Mouse (Mus musculus): ENCODE data around the gene Idh3g. TPM values are rescaled to one million over a fixed set of nuclear protein-coding genes. Genes with fewer than 3 reads are reported as not detected.

Idh3g gene
- polyA plus RNA-seq, 1 experiment from 2014 or later: 268 TPM

DNA sequence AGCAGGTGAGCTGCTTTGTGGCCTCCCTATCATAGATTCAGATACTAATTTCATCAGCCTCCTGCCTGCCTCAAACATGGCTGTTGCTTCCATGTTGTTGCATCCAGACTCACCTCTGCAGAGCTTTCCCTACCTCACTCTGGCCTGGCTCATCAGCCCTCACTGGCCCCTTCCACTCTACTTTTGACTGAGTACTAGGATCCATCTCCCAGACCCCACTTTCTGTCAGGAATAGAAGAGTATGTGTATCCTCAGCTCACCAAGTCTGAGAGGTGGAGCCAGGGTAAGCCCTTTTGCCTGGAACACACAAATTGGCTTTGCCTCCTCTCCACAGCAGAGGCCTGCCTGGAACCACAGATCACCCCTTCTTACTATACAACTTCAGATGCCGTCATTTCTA lies 1.8 kb upstream of the Idh3g start:
- no peak overlapping the region for H3K9ac ChIP-seq
- no peak overlapping the region for H3K27ac ChIP-seq (replicated peaks)
- H3K36me3 ChIP-seq: peaks cover 4% of the 10 kb centered on the region; the same call in 1 of the 2 replicates
- no peak for ATAC-seq (ENCODE audit: low FRiP score, low read depth)
- no peaks in the 10 kb centered on the region for H3K27me3 ChIP-seq
- H3K4me2 ChIP-seq: peak overlapping the region; percentile 59; the same call in 1 of the 2 replicates
- peaks cover 26% of the 10 kb centered on the region for H3K4me1 ChIP-seq (replicated peaks)
- H3K4me3 ChIP-seq: no peak overlapping the region
- H3K9me3 ChIP-seq: no peaks in the 10 kb centered on the region
- 97% methylated on average over 1 of the region's 1 CpGs for WGBS

GRCm38 (mm10) chrX:73787225-73787558 lies 495 bp upstream of the Idh3g start:
- peaks cover 4% of the 10 kb centered on the region; the same call in 1 of the 2 replicates for H3K36me3 ChIP-seq
- H3K27ac ChIP-seq (replicated peaks): peak overlapping the region; percentile 87
- H3K4me2 ChIP-seq: peak overlapping the region; percentile 59
- H3K9me3 ChIP-seq: no peaks in the 10 kb centered on the region
- H3K9ac ChIP-seq: peak overlapping the region; percentile 78
- peak; percentile 43; the same call in 1 of the 2 replicates for ATAC-seq (ENCODE audit: low FRiP score, low read depth)
- H3K4me1 ChIP-seq (replicated peaks): peaks cover 26% of the 10 kb centered on the region
- 23% methylated on average over 21 of the region's 22 CpGs for WGBS
- no peaks in the 10 kb centered on the region for H3K27me3 ChIP-seq
- H3K4me3 ChIP-seq: peak overlapping the region; percentile 64

DNA sequence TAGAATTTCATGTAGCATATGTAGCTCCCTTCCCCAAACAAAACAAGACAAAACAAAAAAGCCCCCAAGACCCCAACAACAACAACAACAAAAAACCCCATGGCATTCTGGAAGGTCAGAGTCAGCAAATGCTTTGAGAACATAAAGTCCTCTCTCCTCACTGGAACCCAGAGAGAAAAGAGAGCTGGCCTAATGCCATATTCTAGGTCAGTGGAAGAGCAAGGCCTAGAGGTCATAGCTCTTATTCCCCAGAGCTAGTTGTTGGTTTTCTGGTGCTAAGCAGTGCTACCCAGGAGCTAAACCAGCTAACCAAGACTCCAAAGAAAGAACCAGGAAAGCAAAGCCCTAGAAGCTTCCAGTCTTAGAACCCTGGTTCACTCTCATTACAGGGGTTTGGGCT lies 1.0 kb downstream of the Idh3g start:
- Histone ChIP-seq H3K4me1 (replicated peaks) (peaks cover 26% of the 10 kb centered on the region), H3K36me3 (peaks cover 3% of the 10 kb centered on the region), H3K9me3 (no peaks in the 10 kb centered on the region), H3K4me2 (peak overlapping the region; percentile 54), H3K27ac (replicated peaks) (peak overlapping the region; percentile 91), H3K4me3 (peak overlapping the region; percentile 64), H3K27me3 (no peaks in the 10 kb centered on the region), H3K9ac (peak overlapping the region; percentile 50; the same call in 1 of the 2 replicates)
- ATAC-seq (ENCODE audit: low FRiP score, low read depth): no peak

- no peak for ATAC-seq (ENCODE audit: low FRiP score, low read depth)
- Histone ChIP-seq H3K27ac (replicated peaks) (no peak overlapping the region), H3K36me3 (peaks cover 4% of the 10 kb centered on the region), H3K4me3 (no peak overlapping the region), H3K9me3 (no peaks in the 10 kb centered on the region), H3K27me3 (no peaks in the 10 kb centered on the region), H3K4me2 (no peak overlapping the region), H3K9ac (no peak overlapping the region), H3K4me1 (replicated peaks) (peaks cover 13% of the 10 kb centered on the region)
- WGBS: 84% methylated on average over 3 of the region's 3 CpGs
These were observed 4.5 kb downstream of the Idh3g start for GRCm38 (mm10) chrX:73782227-73782626.

DNA sequence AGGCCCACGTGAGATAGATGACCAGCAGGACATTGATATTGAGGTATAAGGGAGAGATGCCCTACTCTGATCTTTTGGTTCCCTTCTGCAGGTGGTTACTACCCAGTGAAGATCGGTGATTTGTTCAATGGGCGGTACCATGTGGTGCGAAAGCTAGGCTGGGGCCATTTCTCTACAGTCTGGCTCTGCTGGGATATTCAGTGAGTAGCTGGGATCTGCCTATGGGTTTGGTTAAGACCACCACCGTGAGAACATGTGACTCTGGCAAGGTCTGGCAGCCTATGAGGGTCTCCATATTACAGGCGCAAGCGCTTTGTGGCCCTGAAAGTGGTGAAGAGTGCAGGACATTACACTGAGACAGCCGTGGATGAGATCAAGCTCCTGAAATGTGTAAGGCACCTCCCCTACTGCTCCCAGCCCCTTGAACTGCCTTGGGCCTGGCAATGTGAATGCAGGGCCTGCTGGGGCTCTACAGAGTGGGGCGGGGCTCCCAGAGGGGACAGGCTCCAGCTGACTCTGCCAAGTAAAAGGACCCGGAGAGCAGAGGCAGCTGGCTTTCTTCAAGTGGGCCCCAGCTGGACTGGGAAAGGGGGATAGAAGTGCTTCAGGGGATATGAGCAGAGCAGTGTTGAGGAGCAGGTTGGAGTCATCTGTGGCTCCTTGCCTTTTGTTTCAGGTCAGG lies 11.8 kb downstream of the Idh3g start:
- WGBS: 74% methylated on average over 10 of the region's 10 CpGs
- no peaks in the 10 kb centered on the region for H3K4me1 ChIP-seq (replicated peaks)
- peaks cover 4% of the 10 kb centered on the region; the same call in 1 of the 2 replicates for H3K36me3 ChIP-seq
- H3K9ac ChIP-seq: no peak overlapping the region
- no peak overlapping the region for H3K4me2 ChIP-seq
- no peaks in the 10 kb centered on the region for H3K27me3 ChIP-seq
- ATAC-seq (ENCODE audit: low FRiP score, low read depth): peak; percentile 47; the same call in 1 of the 2 replicates
- no peak overlapping the region for H3K27ac ChIP-seq (replicated peaks)
- H3K9me3 ChIP-seq: no peaks in the 10 kb centered on the region
- H3K4me3 ChIP-seq: no peak overlapping the region

DNA sequence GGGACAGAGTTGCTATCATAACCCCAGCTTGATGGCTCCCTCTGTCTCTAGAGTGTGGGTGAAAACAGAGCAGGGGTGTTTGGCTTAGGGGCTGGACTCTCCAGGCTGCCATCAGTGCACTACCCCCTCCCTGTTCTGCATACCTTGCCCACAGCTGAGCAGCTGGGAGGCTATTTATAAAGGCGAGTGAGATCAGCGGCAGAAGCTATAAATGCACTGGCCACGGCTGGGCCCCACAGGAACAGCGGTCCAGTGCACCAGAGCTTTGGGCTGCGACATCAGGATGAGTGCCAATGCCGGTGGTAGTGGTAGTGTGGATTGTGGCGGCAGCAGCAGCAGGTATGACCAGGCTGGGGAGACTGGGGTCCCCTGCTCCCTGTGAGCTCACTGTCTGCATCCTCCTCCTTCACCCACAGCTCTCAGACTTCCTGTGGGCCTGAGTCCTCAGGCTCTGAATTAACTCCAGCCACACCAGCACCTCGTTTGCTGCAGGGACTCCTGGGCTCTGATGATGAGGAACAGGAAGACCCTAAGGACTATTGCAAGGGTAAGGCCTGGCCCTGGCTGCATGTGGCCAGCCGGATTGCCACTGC lies 12.4 kb downstream of the Idh3g start, which contains the start of gene Srpk3:
Gene Srpk3 (plus strand): TSS at position 238 of the 593 bp plus-strand sequence.
- no peaks in the 10 kb centered on the region for H3K27me3 ChIP-seq
- ATAC-seq (ENCODE audit: low FRiP score, low read depth): peak; percentile 19; the same call in 1 of the 2 replicates
- H3K9ac ChIP-seq: no peak within 1 kb of the TSS
- H3K9me3 ChIP-seq: no peaks in the 10 kb centered on the region
- no peak within 1 kb of the TSS for H3K4me2 ChIP-seq
- no peak within 1 kb of the TSS for H3K27ac ChIP-seq (replicated peaks)
- H3K36me3 ChIP-seq: peaks cover 2% of the 10 kb centered on the region; the same call in 1 of the 2 replicates
- H3K4me3 ChIP-seq: no peak within 1 kb of the TSS
- WGBS: 50% methylated on average over 9 of the region's 9 CpGs
- no peaks in the 10 kb centered on the region for H3K4me1 ChIP-seq (replicated peaks)

GRCm38 (mm10) chrX:73767267-73767666 lies 19.4 kb downstream of the Idh3g start:
- H3K4me2 ChIP-seq: no peak overlapping the region
- H3K27ac ChIP-seq (replicated peaks): no peak overlapping the region
- H3K4me1 ChIP-seq (replicated peaks): no peaks in the 10 kb centered on the region
- no peaks in the 10 kb centered on the region for H3K36me3 ChIP-seq
- H3K9ac ChIP-seq: no peak overlapping the region
- H3K27me3 ChIP-seq: no peaks in the 10 kb centered on the region
- H3K4me3 ChIP-seq: no peak overlapping the region
- no peaks in the 10 kb centered on the region for H3K9me3 ChIP-seq
- no peak for ATAC-seq (ENCODE audit: low FRiP score, low read depth)
- 65% methylated on average over 9 of the region's 9 CpGs for WGBS

DNA sequence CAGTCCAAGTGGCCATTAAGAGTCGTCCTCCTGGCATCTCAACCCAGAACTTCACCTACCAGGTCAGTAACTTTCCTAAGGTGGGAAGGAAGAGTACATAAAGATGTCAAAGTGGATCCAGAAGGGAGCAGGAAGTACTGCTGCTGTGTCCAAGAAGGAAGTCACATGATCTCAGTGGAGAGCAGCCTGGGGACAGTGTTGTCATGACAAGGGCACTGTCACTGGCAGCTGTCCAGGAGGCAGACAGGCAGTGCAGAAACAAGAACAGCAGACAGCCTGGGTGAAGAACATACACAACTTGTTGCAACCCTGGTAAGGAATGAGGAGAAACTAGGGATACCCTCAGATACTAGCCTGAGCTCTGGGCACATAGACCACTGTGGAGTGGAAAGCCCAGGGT lies 21.4 kb downstream of the Idh3g start:
- Histone ChIP-seq H3K27ac (replicated peaks) (no peak overlapping the region), H3K4me3 (no peak overlapping the region), H3K4me2 (no peak overlapping the region), H3K9ac (no peak overlapping the region), H3K9me3 (no peaks in the 10 kb centered on the region), H3K36me3 (no peaks in the 10 kb centered on the region), H3K4me1 (replicated peaks) (no peaks in the 10 kb centered on the region), H3K27me3 (no peaks in the 10 kb centered on the region)
- ATAC-seq (ENCODE audit: low FRiP score, low read depth): no peak
- 78% methylated on average over 1 of the region's 1 CpGs for WGBS

GRCm38 (mm10) chrX:73758611-73759290 lies 27.9 kb downstream of the Idh3g start:
- H3K9me3 ChIP-seq: no peaks in the 10 kb centered on the region
- no peak overlapping the region for H3K27ac ChIP-seq (replicated peaks)

DNA sequence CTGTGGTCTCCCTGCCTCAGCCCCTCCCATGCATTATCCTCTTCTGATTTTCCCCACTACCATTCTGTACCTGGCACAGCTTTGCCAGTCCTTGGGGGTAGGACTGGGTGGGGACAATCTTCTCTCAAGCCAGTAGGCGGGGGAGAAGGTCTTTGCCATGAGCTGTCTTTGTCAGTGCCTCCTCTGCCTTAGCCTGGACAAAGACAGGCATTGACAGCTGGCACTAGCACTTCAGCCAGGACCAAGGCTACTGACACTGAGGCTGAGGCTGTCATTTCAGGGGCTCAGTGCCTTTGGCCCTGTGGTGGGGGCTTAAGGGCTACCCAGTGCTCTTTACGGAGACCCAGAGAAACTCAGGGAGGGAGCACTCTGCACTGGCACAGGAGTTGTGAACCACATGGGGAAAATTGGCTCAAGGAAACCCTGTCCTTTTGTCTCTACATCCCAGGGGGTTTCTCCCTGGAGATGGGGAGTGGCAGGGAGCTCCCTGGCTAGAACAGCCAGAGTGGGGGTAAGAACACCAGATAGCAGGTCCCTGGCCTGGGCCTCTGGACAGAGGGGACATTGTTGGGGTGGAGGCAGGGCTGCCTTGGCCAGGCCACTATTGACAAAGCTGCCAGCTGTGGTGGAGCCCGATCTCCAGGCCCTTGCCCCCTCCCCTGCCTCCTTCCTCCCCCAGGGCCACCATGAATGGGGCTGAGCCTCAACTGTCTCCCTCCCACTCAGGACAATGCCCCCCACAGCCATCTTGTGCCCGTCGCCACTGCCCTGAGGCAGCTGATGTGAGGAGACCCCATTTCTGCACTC lies 30.2 kb downstream of the Idh3g start, which contains the start of gene Plxnb3:
Gene Plxnb3 (plus strand): TSS at position 757 of the 807 bp plus-strand sequence.
- 56% methylated on average over 5 of the region's 5 CpGs for WGBS
- ATAC-seq (ENCODE audit: low FRiP score, low read depth): no peak
- H3K36me3 ChIP-seq: no peaks in the 10 kb centered on the region
- H3K4me2 ChIP-seq: no peak within 1 kb of the TSS
- H3K27me3 ChIP-seq: no peaks in the 10 kb centered on the region
- no peak within 1 kb of the TSS for H3K9ac ChIP-seq
- no peak within 1 kb of the TSS for H3K27ac ChIP-seq (replicated peaks)
- no peaks in the 10 kb centered on the region for H3K9me3 ChIP-seq
- H3K4me1 ChIP-seq (replicated peaks): no peaks in the 10 kb centered on the region
- no peak within 1 kb of the TSS for H3K4me3 ChIP-seq

More at GRCm38 (mm10) chrX:73758611-73759290, 27.9 kb downstream of the Idh3g start:
- Histone ChIP-seq H3K4me3 (no peak overlapping the region), H3K27me3 (no peaks in the 10 kb centered on the region), H3K36me3 (no peaks in the 10 kb centered on the region), H3K9ac (no peak overlapping the region), H3K4me2 (no peak overlapping the region), H3K4me1 (replicated peaks) (no peaks in the 10 kb centered on the region)
- ATAC-seq (ENCODE audit: low FRiP score, low read depth): no peak
- WGBS: 78% methylated on average over 13 of the region's 13 CpGs

- no peaks in the 10 kb centered on the region for H3K9me3 ChIP-seq
- no peaks in the 10 kb centered on the region for H3K4me1 ChIP-seq (replicated peaks)
- no peak for ATAC-seq (ENCODE audit: low FRiP score, low read depth)
- no peaks in the 10 kb centered on the region for H3K36me3 ChIP-seq
- H3K4me3 ChIP-seq: no peak overlapping the region
- no peak overlapping the region for H3K4me2 ChIP-seq
- H3K27me3 ChIP-seq: no peaks in the 10 kb centered on the region
- H3K9ac ChIP-seq: no peak overlapping the region
- 92% methylated on average over 1 of the region's 1 CpGs for WGBS
- H3K27ac ChIP-seq (replicated peaks): no peak overlapping the region
These were observed 37.7 kb downstream of the Idh3g start for GRCm38 (mm10) chrX:73748977-73749376.

All from hindbrain, embryonic 15.5 days (tissue).